Mouse (Mus musculus) lung, postnatal 14 days (tissue): ENCODE measurements around the gene Creb3l4.
A peak's percentile ranks its signal among the peaks of the same experiment; 100 is the strongest.
"Not testable (repeated sequence)": the region's sequence is repeated elsewhere in the genome, so short reads cannot be mapped to it uniquely, and the experiment has no call there.

Experiments
- DNase-seq: peaks from one replicate; pipeline ENCODE4 v3.0.0; 2021

Creb3l4 gene

DNA sequence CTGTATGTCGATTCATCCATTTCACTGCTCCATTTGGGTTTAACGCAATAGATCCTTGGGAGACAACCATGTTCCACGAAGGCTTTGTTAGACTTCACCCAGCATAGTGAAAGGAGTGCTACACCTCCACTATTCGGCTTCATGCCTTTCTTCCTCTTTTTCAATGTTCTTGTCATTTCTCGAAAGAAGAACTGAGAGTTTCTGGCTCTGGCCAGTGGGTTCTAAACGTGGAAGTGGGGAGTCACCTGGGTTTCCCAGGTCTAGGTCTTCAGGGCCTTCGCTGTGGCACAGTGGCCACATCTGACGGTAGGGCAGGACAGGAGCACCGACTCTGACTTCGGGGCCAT is 21.3 kb upstream of the Creb3l4 start:
- DNase-seq: no peak

- no peak for DNase-seq
Observed at GRCm38 (mm10) chr3:90263121-90263771, 19.9 kb upstream of the Creb3l4 start.

- no peak for DNase-seq
Observed at GRCm38 (mm10) chr3:90258521-90258920, 15.2 kb upstream of the Creb3l4 start.

GRCm38 (mm10) chr3:90256731-90257530 is 13.6 kb upstream of the Creb3l4 start:
- DNase-seq: no peak

DNA sequence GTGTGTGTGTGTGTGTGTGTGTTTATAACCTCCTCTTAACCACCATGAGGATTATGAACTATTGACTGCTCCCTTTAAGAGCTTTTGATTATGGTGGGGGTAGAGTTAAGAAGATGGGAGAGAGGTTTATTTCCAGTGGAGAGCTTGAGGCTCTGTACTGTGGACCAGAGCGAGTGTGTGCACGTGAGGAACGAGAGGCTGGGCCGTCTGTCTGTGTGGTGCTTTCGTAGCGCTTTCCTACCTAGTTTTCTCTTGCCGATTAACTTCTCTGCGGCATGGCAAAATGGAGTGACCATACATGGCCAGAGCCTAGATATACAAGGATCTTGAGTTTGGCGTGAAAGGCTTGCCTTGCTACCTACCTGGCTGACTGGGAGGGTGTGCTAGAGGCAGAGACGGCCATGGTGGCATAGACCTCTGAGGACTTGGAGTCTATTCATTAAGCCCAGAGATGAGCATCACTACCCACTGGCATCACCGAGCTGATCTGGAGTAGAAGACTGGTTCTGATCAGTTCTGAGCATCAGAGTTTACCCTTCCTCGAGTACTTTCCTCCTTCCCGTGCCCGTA is 12.6 kb upstream of the Creb3l4 start:
- DNase-seq: no peak

- DNase-seq: no peak
Observed at GRCm38 (mm10) chr3:90255194-90255565, 11.9 kb upstream of the Creb3l4 start.

GRCm38 (mm10) chr3:90254419-90255193 is 11.3 kb upstream of the Creb3l4 start:
- DNase-seq: no peak

DNA sequence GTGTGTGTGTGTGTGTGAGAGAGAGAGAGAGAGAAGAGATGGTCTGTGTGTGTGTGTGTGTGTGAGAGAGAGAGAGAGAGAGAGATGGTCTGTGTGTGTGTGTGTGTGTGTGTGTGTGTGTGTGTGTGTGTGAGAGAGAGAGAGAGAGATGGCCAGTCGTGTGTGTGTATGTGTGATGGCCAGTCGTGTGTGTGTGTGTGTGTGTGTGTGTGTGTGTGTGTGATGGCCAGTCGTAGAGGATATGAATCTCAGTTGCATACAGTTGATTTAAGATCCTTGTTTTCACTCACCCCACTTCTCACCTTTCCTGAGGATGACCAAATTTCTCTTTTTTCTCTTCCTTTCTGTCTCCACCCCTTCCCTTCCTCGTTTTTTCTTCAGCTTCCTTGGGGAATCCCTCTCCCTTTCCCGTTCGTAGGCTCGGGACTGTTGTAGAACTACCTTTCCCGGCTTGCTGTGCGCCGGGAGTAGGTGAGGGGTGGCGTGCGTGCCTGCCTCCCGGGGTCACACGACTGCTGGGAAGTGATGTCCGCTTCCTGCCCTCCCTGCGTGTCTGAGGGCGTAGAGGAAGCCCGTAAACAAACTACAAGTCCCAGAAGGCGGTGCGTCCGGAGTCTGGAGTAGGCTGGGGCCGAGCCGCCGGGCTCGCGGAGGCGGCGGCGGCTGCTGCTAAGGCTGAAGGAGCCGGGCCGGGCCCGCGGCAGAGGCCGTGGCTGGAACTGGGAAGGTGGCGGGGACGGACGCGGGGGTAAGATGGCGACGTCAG is 10.5 kb upstream of the Creb3l4 start, which contains the start of gene Crtc2:
Gene Crtc2, plus strand, starts transcription at position 511 of the 766 bp plus-strand sequence.
- DNase-seq: peak; percentile 95

DNA sequence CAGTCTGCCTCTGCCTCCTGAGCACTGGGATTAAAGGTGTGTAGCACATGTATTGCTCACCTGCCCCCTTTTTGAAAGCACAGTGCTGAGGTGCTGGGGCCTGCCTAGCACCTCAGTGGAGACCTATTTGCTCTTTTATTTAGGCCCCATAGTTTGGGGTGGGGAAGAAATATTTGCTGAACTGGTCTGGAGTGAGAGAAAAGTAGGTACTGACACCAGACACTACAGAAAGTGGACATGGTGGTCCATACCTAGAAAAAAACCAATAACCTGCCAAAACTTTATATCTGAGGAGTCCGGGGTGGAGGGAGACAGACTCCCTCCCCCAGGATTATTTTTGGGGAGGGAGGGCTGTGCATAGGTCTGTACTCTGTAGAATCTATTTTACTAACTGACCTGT is 9.9 kb upstream of the Creb3l4 start:
- DNase-seq: not testable (repeated sequence)

DNA sequence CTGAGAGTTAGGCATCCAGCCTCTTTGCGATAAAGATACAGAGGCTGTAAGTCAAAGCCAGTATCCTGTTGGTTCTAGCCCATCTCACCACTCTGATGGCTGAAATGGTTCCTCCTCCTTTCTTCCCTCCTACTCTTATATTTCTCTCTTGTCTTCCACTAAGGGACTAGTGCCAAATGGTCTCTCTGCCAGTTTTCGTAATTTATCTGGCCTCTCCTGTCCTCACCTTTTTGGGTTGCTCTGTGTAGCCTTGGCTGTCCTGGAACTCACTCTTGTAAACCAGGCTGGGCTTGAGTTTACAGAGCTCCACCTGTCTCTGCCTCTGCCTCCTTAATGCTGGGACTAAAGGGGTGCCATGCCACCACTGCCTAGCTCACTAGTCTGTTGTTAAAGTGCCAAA is 9.3 kb upstream of the Creb3l4 start:
- not testable (repeated sequence) for DNase-seq

GRCm38 (mm10) chr3:90251731-90252226 is 8.5 kb upstream of the Creb3l4 start:
- DNase-seq: not testable (repeated sequence)

- DNase-seq: no peak
Observed at GRCm38 (mm10) chr3:90250791-90251190, 7.5 kb upstream of the Creb3l4 start.

DNA sequence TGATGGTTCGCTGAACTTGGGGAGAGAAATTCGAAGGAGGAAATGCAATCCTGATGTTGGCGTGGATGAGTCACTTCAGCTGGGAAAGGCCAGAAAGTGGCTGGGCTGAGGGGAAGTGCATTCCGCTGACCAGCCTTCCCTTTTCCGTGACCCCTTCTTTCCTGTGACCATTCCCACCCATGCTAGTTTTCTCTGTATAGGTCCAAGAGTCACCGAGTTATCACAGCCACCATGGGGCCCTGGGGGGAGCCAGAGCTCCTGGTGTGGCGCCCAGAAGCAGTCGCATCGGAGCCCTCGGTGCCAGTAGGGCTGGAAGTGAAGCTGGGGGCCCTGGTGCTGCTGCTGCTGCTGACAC is 5.4 kb upstream of the Creb3l4 start:
- peak; percentile 36 for DNase-seq

- DNase-seq: peak; percentile 94
Observed at GRCm38 (mm10) chr3:90247960-90248745, 4.8 kb upstream of the Creb3l4 start, which contains the start of gene Slc39a1. Gene Slc39a1 (plus strand): TSS chr3:90248172.

DNA sequence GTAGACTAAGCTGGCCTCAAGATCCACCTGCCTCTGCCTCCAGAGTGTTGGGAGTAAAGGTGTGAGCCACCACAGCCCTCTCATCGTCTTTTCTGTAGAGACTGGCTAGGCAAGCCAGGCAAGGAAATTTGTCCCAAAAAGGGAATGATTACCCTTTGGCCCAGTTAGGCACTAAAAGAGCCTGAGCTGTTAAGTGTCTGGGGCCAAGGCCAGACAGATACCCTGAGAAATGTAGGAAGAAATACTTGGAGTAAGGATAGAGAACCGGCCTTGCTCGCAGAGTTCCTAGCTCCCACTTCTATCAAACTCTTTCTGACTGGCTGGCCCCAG is 4.3 kb upstream of the Creb3l4 start:
- no peak for DNase-seq

GRCm38 (mm10) chr3:90245406-90245805 is 2.1 kb upstream of the Creb3l4 start:
- no peak for DNase-seq

DNA sequence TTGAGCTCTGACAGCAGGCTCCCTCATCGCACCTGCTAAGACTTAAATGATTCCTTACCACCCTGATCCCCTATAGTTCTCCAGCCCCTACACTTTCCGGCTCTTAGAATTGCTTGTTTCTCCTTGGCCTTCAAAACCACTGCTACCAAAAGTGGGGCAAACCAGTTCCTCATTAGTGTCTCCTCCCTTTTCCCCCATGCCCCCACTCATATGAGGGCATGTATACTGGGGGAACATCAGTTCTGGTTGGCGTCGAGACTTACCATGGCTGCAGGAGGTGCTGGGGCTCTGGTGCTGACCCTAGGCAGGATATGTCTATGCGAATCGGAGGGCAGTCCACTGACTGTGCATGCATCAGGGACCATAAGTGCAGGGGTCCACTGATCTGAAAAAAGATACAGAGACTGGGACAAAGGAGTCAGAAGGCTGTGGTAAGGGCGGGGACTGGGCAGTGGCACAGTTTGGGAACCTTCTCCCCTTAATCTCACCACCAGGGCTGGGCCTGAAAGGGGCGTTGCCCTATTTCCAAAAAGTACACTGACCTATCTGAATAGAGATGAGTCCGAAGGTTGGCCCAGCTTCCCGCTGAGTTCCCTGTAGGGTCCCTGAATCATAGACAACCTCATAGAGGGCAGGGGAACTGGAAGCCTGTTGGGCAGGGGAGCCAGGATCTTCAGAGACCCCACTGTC is 1.5 kb downstream of the Creb3l4 start:
- no peak for DNase-seq

DNA sequence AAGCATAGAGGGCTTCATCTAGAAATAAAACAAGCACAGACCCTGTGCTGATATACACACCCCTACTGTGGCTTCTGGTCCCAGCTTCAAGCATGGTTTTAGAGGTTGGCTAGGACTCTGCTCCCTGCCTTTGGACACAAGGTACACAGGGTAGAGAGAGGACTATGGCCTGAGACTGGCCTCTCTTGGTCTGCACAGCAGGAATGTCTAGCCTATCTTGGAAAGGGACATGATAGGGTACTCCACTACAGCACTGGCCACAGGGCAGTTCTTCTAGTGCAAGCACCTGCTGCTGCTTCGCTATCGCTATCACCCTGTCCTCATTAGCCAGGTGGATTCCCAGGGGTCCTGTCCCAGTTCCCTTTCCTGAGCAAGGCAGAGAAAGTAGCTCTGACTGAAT is 2.1 kb downstream of the Creb3l4 start:
- no peak for DNase-seq

DNA sequence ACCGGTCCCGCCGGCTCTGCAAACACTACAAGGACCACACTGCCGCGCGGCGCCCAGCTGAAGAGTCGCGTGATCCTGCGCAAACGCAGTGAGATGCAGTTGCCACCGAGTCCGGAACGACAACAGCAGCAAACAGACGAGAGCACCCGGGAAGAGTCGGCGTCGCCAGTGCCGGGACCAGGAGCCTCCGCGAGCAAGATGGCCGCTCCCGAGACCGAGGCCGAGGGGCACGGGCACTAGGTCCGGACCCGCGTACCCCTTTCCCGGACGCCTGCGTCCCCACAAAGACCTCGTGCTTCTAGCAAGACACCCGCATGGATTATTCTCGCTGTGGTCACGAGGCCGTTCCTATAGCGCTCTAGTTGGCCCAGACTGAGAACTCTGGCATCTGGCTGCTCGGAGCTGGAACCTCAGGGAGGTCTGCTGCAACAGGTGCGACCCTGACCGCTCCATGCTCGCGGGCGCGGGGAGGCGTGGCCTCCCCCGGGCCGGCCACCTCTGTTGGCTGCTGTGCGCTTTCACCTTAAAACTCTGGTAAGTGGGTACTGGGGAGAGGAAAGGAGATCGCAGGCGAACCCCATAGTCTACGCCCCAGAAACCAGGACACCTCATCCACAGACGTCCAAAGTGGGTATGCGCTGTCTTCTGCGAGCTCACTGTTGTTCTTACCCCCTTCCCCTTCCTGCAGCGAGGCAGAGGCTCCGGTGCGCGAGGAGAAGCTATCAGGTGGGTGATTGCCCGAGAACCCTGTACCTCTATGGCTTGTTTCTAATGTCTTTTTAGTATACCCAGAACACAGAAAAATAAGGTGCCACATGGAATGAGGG is 11.6 kb downstream of the Creb3l4 start, which contains the start of gene Jtb:
Gene Jtb, plus strand, starts transcription at position 91 of the 827 bp plus-strand sequence.
- DNase-seq: peak; percentile 93

DNA sequence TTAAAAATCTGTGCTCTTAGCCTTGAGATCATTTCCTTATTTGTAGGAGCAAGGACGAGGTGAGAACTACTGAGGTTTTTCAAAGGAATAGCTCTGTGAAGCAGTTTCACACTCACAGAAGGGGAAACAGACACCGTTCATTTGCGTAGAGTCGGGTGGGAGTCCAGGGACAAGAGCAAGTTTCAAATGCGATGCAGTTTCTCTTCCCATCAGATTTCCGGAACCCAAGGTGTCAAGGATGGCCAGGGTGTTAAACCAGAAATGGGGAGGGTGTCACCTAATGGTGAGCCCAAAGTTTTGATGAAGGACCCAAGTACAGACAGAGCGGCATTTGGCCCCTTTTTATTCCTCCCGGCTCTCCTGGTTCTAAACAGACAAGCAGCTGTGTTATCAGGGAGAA is 12.2 kb downstream of the Creb3l4 start:
- no peak for DNase-seq
